Mouse (Mus musculus) adrenal gland, adult (tissue): ENCODE results near the gene Hmcn2.

Experiments
- DNase-seq, 2 experiments: peaks; one replicate each; pipeline ENCODE4 v3.0.0; 2022 to 2023; ENCODE audit warnings: low spot score in 1 of 2; ENCODE audit not compliant: inconsistent age in 2 of 2

Gene Hmcn2

GRCm38 (mm10) chr2:31453559-31454177, 139.5 kb downstream of the Hmcn2 start:
- no peak for DNase-seq

GRCm38 (mm10) chr2:31454280-31454679, 140.1 kb downstream of the Hmcn2 start:
- DNase-seq, result no peak

- peak in 1 of 2 experiments; percentile 17 for DNase-seq
Measured at GRCm38 (mm10) chr2:31455418-31455817, 141.2 kb downstream of the Hmcn2 start.

- no peak for DNase-seq
Measured at GRCm38 (mm10) chr2:31458460-31458859, 144.2 kb downstream of the Hmcn2 start.

GRCm38 (mm10) chr2:31458989-31459936, 145.0 kb downstream of the Hmcn2 start:
- DNase-seq, result no peak

GRCm38 (mm10) chr2:31460025-31460571, 145.9 kb downstream of the Hmcn2 start:
- peak; percentile 59 to 76 for DNase-seq

GRCm38 (mm10) chr2:31460920-31461319, 146.7 kb downstream of the Hmcn2 start:
- no peak for DNase-seq

- no peak for DNase-seq
Measured at GRCm38 (mm10) chr2:31462051-31462450, 147.8 kb downstream of the Hmcn2 start.

- DNase-seq, result no peak
Measured at GRCm38 (mm10) chr2:31463253-31463652, 149.0 kb downstream of the Hmcn2 start.

- DNase-seq, result no peak
Measured at GRCm38 (mm10) chr2:31463696-31464528, 149.7 kb downstream of the Hmcn2 start.

- no peak for DNase-seq
Measured at GRCm38 (mm10) chr2:31464529-31464910, 150.3 kb downstream of the Hmcn2 start.

GRCm38 (mm10) chr2:31467457-31467856, 153.2 kb downstream of the Hmcn2 start:
- no peak for DNase-seq

- DNase-seq, result peak in 1 of 2 experiments; percentile 46
Measured at GRCm38 (mm10) chr2:31468857-31469256, 154.6 kb downstream of the Hmcn2 start.

- DNase-seq, result no peak
Measured at GRCm38 (mm10) chr2:31469480-31469879, 155.3 kb downstream of the Hmcn2 start.

- peak; percentile 90 to 93 for DNase-seq
Measured at GRCm38 (mm10) chr2:31469931-31470682, 155.9 kb downstream of the Hmcn2 start, which contains the start of gene Ass1. Ass1 (plus strand) TSS chr2:31470207.

GRCm38 (mm10) chr2:31470683-31471385, 156.6 kb downstream of the Hmcn2 start:
- DNase-seq, result peak; percentile 44 to 72

GRCm38 (mm10) chr2:31471611-31472010, 157.4 kb downstream of the Hmcn2 start:
- DNase-seq, result no peak

- DNase-seq, result peak in 1 of 2 experiments; percentile 87
Measured at GRCm38 (mm10) chr2:31472406-31473065, 158.3 kb downstream of the Hmcn2 start.

- DNase-seq, result no peak
Measured at GRCm38 (mm10) chr2:31473941-31474340, 159.7 kb downstream of the Hmcn2 start.
